Mouse (Mus musculus): Measurements from ENCODE around the gene Myo3b.

GRCm38 (mm10) chr2:70389162-70389561, 350.2 kb downstream of the Myo3b start:
- TF ChIP-seq CTCF (IDR thresholded peaks at IDR 0.05) (no peak), EP300 (IDR thresholded peaks at IDR 0.05) (no peak)

All from lung, postnatal 0 days (tissue).